Mouse (Mus musculus): ENCODE data around the gene Nrxn1.

Nrxn1 gene

DNA sequence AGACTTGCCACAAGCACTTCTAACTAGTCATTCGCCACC is at the start of gene Nrxn1:
Gene Nrxn1, minus strand, starts transcription at position 30 of the 39 bp plus-strand sequence.
- DNase-seq = no peak

DNA sequence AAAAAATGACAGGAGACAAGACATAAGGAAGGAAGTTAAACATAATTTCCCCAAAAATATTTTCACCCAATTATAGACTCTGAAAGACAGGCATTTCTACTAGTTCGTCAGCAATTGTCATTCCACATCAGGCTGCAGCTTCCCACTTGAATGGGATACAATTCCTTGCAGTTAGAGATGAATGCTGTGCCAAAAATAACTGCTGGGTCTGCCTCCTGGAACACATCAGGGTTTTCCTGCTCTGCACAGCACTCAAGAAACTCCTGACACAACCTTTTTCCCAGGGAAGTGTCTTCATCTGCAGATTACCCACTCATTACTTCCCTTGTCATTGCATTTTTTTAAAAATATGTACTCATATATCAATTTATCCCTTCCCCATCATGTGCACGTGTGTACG is 44.0 kb upstream of the Nrxn1 start:
- no peak for DNase-seq

DNA sequence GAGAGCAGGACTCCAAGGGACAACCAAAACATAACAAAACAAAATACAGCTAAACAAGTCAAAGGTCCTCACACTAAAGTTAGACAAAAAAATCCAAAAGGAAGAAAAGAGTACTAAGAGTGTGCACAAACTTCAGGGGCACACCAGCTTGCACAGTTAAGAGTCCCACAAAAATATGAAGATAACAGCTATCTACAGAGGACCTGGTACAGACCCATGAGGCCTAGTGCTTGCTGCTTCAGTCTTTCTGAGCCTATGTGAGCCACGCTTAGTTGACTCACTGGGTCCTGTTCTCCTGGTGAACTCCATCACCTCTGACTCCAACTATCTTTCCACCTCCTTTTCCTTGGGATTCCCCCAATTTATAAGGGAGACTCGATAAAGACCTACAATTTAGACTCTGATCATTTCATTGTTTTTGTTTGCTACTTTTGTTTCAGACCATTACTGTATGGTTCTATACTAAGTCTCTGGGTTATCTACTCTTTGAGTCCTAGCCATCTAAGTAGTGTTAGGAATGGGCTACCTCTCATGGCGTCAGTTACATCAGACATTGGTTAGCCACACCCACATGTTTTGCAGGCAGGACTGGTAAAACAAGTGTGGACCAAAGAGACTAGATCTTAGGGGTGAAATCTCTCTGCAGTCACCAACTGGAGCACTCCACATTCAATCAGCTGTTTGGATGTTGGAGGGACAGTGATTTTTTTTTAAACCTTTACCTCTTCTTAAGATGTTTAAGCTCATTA is 20.2 kb upstream of the Nrxn1 start:
- no peak for DNase-seq

DNA sequence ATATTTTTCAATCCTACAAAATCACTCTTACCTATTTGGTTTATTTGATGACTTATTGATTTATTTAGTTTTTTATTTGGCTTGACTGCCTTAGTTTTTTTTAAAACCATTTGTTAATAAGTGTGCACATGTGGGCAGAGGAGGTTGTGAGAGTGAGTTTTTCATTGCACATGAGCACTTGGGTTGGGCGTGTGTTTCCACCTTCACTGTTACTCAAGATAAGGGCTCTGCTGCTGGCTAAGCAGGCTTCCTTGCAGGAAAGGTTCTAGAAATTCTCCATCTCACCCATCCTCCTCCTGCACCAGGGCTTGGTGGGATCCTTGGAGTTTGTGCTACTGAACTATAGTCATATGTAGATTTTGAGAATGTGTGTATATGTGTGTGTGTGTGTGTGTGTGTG is 19.2 kb upstream of the Nrxn1 start:
- DNase-seq = no peak

DNA sequence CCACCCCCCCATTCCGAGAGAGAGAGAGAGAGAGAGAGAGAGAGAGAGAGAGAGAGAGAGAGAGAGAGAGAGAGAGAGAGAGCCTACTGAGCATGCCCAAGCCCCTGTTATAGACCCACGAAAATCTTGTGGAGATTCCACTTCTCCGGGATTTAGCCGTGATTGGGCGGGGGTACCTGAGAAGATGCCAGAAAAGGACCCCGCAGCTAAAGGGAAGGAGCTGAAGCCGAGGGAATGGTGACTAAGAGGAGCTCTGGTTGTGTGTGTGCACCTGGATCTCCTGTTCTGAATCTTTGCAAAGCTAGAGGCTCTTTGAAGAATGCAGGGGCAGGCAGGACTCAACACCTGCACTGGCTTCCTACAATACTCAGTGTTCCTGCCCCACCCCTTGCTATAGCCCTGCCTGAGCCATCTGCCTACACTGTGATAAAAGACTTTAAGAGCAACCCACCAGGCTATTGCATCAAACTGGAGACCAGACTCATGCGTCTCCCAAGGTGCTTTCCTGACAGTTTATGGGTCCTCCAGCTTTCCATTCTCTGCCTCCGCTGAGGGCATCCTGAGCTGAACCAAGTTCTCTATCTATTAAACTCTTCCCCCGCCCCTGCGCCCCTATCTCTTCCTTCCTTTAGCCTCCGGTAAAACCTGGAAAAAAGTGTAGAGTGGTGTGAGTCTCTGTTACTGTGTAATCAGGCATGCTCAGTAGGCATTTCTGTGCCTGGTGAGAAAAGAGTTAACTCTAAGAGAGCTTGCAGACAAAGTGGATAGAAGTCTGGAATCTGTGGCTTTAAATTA is 407 bp upstream of the Nrxn1 start:
- no peak for DNase-seq

DNA sequence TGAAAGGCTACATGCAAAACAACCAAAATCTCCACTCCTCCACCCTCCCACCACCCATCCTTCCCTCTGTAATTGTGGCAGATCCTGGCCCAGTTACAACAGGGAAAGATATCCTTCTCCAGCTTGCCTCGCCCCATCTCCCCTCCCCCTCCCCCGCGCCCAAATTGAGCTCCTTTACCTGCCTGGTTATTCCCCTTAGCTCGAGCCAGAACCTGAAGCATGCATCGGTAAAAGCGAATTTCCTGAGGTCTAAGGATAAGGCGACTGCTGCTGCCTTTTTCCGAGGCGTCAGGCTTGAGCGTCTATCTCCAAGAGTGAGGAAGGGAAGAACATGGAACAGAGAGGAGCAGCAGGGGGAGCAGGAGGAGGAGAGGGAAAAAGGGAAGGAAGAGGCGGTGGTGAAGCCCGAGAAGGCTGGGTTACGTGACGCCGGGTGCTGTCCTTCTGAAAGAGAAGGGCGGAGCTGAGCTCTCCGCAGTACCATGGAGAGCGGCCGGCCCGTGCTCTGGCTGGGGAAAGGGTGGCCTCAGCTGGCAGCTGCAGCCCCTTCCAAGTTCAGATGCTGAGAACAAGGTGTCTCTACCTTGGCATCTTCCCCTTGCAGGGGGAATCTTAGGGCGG is 340 bp downstream of the Nrxn1 start:
- peak in 1 of 2 experiments; percentile 55 for DNase-seq

DNA sequence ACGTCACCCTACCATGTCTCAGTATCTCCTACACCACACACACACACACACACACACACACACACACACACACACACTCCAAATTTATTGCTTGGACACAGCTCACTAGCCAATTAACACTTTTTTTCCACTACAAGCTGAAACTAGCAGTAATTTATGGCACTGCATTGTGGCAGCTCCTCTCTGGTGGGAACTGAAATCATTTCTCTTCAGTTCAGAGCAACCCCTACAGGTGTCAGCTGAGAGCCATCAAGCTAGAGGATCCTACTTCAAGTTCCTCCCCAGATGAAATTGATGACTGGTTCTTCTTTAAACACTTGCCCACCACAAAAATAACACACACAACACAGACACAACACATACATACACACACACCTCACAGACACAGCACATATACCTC is 2.2 kb downstream of the Nrxn1 start:
- DNase-seq = no peak

DNA sequence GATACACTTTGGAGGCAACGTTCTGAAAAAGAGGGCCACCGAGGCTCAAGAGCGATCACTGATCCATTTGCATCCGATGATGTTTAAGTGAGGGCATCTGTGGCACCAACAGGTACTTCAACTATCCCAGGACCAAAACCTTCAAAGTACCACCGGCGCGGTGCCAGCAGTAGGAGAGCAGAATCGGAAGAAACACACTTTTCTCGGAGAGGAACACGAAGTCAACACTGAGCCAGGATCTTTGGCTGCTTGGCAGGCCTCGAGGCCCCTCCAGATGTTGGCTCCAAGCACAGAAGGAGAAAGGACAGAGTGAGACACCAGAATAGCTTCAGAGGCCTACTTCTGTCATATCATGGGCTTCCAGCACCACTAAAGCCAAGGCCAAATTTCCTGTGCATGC is 3.9 kb downstream of the Nrxn1 start:
- DNase-seq = no peak

DNA sequence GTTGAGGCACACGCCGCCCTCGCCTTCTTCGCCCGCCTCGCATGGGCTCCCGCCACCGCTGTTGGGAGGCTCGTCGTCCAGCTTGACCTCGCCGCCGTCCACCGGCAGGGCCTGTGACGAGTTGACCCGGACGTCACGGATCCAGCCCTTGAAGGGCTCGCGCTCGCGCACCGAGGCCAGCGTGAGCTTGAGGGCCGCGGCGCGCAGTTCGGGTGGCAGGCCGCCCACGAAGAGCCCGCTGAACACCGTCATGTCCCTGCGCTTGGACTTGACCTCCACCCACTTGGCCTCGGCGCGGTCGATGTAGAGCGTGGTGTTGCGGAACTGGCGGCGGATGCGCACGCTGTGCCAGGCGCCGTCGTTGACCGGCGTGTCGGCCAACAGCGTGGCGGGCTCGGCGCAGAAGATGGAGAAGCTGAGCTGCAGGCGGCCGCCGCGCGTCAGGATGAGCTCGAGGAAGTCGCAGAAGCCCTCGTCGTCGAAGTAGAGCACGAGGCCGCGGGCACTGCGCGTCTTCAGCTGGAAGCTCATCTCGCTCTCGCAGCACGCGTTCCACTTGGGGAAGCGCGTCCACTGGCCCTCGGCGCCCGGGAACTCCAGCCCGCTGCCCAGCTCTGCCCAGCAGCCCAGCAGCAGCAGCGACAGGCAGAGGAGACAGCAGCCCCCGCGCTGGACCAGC is 4.7 kb downstream of the Nrxn1 start:
- DNase-seq = no peak

DNA sequence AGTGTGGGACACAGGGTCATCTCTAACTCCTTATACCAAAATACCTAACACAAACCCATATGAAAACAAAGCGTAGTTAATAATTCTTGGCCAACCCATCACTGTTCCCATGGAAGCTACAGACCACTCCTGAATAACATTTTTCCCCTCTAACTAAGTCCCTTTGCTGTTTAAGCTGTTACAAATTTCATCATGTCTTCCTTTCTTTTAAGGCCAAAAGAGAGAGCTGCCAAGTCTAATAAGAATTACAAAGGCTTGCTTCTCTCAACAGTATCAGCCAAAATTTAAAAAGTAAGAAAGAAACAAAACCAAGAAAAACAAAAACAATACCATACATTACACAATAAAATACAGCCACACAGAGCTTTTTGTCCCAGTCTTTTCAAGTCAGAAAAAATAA is 6.5 kb downstream of the Nrxn1 start:
- no peak for DNase-seq

DNA sequence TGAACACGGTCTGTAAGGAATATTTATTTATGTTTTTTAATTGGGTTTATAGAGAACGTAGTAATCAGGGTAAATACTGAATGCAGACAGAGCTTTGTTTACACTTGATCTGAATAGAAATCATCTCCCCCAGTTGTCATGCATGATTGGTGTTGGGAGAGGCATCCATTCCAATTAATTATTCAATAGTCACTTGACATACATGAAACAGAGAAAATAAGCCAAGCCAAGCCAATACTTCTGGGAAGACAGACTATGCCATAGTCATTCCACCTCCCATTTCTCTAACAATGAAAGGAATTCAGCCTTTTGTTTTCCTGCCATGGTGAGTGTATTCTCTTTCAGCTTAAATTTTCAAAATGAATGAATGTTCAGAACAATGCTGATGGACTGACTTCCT is 7.5 kb downstream of the Nrxn1 start:
- no peak for DNase-seq

DNA sequence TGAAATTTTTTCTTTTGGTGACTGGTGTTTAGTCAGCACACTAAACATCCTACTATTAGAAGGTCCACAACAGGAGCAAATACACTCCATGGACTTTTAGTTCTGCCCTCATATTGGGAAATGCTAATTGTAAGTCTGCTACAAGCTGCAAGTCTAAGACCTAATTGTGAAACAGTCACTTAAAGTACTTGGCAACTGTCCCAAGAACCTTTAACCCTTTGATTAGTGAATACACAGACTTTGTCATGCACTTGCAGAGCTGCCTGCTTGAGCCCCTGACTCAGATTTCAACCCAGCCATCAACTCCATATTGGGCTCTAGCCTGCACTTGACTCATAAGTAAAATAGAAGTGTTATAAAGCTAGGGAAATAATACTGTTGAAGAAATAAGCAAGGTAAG is 13.8 kb downstream of the Nrxn1 start:
- no peak for DNase-seq

DNA sequence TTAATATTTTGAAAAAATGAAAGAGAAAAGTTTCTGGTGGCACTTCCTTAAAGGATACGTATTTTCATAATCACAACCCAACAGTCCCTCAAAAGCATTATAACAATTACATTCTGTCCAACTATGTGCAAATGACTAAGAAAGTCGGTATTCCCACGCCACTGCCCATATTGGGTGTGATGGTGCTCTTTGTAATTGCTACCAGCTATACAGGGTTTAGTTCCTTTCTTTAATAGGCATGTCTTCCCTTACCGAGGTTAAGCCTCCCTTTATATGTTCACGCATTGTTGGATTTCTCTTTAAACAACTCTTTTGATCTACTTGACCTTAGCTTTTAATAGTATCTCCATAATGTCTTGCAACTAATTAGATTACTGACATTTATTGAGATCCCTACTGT is 18.1 kb downstream of the Nrxn1 start:
- no peak for DNase-seq

DNA sequence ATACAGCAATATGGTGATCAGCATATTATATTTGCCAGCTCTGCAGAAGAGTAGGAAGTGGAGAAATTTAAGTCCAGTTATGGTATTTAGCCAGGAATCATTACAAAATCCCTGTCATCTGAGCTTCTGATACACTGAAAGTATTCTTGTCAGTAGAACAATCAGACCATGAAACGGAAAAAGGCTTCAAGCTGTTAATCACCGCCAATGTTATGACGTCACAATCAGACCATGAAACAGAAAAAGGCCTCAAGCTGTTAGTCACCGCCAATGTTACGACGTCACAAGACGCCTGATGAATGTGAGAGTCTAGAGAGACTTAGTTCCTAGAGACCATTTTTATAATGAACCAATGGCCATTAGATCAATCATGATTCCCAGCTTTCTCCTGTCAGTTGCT is 59.4 kb downstream of the Nrxn1 start:
- no peak for DNase-seq

DNA sequence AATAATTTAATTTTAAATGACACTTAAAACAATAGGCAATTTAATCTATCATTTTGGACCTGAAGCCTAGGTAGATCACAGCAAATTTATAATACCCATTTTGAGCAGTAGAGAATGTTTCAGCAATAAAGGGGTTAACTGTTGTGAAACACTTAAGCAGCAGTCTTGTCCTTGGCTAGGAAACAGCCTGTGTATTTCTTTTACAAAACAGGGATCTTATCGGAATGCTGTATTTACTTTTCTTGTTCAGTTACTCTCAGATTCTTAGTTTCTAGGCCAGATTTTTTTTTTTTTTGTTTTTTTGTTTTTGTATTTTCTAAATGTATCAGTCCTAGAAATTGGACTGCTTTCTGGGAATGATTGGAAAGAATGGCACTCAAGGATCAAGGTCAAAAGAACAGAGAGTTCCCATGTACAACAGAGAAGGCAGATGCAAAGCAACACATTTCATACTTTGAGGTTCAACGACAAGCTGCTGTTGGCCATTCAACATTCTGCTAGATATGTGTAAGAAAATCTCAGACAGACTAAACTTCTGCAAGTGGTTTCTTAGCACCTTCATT is 67.7 kb downstream of the Nrxn1 start:
- DNase-seq = no peak

DNA sequence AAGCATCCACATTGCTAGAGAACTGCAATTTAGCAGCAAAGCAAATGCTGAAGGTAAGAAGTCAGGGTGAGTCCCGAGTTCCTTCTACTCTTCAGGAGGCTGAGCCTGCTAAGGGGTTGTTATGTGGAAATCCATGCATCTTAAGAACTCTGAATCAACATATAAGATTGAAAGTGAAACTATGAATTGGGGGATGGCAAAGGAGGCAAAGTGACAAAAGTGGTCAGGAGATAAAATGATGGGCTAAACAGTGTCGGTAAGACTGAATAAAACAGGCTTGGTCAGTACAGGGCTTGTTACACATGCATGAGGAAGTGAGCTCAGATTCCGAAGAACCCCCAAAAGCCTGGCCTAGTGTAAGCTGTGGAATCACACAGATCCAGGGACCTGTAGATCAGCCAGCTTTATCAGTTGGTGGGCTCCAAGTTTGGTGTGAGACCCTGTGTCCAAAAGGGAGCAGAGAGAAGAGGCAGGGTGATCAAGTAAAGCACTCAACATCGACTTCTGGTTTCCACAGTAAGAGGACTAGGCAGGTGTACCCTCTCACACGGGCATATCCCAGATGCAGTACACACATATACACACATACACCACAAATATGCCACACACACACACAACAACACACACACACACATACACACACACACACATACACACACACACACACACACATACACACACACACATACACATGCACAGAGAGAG is 85.3 kb downstream of the Nrxn1 start:
- no peak for DNase-seq

DNA sequence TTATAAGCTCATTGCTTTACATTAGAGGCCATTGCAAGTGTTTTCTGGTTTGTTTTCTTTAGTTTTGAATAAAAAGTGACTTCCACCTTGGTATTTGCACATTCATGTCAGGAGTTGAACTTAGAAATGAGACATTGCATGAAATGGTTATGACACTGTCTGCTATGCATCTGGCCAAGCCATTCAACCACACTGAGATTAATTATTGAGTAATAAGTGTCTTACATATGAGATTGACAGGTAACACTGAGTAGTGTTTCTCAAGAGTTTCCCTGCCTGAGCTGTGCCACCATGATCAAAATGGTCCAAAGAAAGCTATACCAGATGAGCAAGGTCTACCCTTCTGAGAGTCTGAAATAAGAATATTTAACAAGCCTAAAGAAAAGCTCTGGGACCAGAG is 92.5 kb downstream of the Nrxn1 start:
- DNase-seq = no peak

DNA sequence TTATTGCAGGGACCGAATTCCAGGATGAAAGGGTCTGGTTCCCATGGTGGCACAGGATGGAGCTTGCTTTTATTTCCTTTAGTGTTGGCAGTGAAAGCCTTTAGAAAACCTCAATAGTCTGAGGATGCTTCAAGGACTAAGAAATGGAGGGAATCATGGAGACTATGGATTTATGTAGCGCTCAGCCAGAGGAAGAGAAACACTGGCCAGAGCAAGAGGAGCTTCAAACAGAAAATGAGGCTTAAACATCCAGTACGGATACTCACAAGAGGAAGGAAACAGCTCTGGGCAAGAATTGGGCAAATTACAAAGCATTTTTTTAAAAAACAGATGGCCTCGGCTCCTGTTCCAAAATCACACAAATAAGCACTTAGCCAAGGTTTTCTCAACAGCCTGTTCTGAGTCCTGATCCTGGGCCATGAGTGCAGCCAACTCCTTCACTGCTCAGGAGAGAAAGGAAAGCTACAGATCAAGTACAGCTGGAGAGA is 93.2 kb downstream of the Nrxn1 start:
- DNase-seq = no peak

DNA sequence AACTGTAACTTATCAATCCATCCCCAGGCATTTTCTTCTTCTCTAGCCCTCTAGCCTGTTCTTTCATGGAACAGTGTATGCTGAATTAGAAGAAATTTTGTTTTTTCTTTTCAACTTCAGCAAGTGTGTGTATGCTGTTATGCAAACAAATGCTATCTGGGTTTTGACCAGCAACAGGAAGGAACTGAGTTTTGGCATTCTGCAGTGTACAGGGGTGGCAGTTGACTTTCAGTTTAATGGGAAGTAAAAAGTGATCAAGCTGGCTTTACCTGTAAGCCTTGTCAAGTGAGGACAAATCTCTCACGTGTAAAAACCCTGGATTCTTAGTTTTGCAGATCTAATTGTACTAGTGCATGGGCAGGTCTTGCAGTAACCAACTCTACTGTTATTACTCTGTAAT is 95.2 kb downstream of the Nrxn1 start:
- no peak for DNase-seq

DNA sequence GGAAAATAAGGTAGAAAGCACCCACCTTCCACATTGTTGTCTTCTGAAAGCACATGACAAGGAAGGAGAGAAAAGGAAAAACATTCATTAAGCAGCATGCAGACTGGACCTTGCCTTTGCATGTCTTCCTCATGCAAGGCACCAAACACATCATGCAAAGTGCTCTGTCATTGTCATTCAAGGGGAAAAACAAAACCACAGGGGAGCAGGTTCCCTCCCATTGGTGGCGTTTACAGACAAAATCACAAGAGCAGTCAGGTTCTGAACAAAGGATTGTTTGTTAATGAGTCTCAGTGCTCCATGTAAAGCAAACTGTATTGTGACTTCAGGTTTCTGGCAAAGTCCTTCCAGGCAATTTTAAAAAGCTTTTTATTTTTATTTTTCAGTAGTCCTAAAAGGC is 97.4 kb downstream of the Nrxn1 start:
- DNase-seq = no peak

DNA sequence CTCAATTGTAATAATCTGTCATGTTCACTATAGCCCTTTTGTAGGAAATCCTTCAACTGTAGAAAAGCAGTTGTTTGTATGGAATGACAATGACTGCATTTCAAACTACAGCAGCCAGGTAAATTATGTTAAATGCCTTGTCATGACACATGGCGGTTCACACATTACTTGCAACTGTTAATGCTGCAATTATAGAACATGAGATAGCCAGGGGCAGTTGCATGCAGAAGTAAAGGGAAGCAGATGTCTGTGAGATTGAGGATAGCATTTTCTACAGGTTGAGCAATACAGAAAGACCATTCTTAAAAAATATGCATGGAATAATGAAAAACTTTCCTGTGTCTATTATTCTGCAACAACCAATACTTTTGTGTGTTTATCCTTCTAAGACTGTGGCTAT is 98.6 kb downstream of the Nrxn1 start:
- DNase-seq = no peak

DNA sequence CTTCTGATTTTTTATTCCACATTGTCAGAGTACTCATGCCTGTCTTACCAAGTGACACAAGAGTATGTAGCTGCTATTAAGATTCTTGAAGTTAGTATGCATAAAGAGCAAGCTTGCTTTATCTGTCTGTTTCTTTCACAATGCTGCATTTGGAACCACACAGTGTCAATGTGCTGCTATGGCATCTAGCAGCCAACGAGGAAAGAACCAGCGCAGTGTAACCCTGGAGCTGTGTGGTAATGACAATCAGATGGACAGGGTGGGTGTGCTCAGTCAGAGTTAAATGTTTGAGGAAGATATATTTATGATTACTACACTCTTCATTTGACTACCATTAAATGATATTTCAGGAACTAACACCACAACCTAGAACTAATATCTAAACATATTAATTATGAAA is 102.1 kb downstream of the Nrxn1 start:
- DNase-seq = no peak

DNA sequence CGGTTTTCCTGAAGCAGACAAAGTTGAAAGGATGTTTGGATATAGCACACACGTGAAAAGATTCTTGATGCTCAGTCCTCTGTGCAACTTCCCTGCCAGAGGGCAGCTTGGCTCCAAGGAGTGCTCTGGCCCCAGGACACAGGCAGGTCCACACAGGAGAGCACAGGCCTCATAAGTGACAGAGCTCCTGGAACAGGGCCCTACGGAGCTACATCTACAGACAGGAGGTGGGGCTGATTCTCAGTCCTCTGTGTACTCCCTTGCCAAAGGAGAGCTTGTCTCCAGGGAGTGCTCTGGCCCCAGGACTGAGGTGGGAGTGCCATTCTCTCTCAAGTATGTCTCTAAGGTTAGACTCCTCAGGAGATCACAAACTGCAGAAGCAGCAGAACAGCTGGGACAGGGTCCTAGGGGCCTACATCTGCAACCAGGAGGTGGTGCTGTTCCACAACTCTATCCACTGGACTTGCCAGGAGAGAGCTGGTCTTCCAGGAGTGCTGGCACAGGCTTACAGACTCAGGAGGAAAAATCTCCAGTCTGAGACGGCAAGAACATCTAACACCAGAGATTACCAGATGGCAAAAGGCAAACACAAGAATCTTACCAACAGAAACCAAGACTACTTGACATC is 129.9 kb downstream of the Nrxn1 start:
- DNase-seq = peak in 1 of 2 experiments; percentile 1
